Mouse (Mus musculus) neural tube, embryonic 12.5 days (tissue): Measurements from ENCODE around the gene Pofut2. TPM values are rescaled to one million over a fixed set of nuclear protein-coding genes. Genes with fewer than 3 reads are reported as not detected.
A peak's percentile ranks its signal among the peaks of the same experiment; 100 is the strongest.

Experiments
- ATAC-seq: fragments of 200-750 bp; cut with Nextera tagmentation; 2 replicates; pipeline ENCODE4 v1.8.0; 2017; ENCODE audit warnings: low read depth, mild to moderate bottlenecking, moderate TSS enrichment, moderate library complexity; ENCODE audit not compliant: low FRiP score
- H3K27ac ChIP-seq: fragments of 300-500 bp; sonication (generic); 2 replicates; pipeline ENCODE4 v1.5.1; 2016
- H3K27me3 ChIP-seq: fragments of 300-500 bp; sonication (generic); replicated peaks from 2 replicates; pipeline ENCODE4 v1.6.1; 2016; ENCODE audit warnings: mild to moderate bottlenecking
- H3K36me3 ChIP-seq: fragments of 300-500 bp; sonication (generic); 2 replicates; pipeline ENCODE4 v1.6.1; 2016; ENCODE audit warnings: mild to moderate bottlenecking
- H3K4me1 ChIP-seq: fragments of 300-500 bp; sonication (generic); 2 replicates; pipeline ENCODE4 v1.6.1; 2016
- H3K4me2 ChIP-seq: fragments of 300-500 bp; sonication (generic); replicated peaks from 2 replicates; pipeline ENCODE4 v1.6.1; 2016; ENCODE audit warnings: mild to moderate bottlenecking
- H3K4me3 ChIP-seq: fragments of 300-500 bp; sonication (generic); 2 replicates; pipeline ENCODE4 v1.5.1; 2016
- H3K9ac ChIP-seq: fragments of 300-500 bp; sonication (generic); 2 replicates; pipeline ENCODE4 v1.6.1; 2016; ENCODE audit warnings: mild to moderate bottlenecking
- H3K9me3 ChIP-seq: fragments of 300-500 bp; sonication (generic); 2 replicates; pipeline ENCODE4 v1.6.1; 2016; ENCODE audit warnings: mild to moderate bottlenecking
- WGBS: fragments of 180-500 bp; shearing (Covaris S2); methylation state at CpG from one replicate; pipeline ENCODE4 v1.1.7; 2016; 5-methylcytosine and 5-hydroxymethylcytosine counted together
- polyA plus RNA-seq: library from polyadenylated mRNA; unstranded; fragments of >200 nt; fragmentation: Nextera tagmentation; extraction: Ambion mirVana; gene quantifications from 2 replicates; pipeline ENCODE4 v1.2.1, GENCODE M21; 2016

The Pofut2 gene
- polyA plus RNA-seq, 1 experiment from 2014 or later, result 69.3 TPM

GRCm38 (mm10) chr10:77288639-77289195 lies 29.7 kb downstream of the Pofut2 start:
- Histone ChIP-seq H3K27ac (no peak overlapping the region), H3K4me3 (no peak overlapping the region), H3K4me2 (no peak overlapping the region), H3K36me3 (no peaks in the 10 kb centered on the region), H3K9me3 (no peaks in the 10 kb centered on the region), H3K27me3 (no peaks in the 10 kb centered on the region), H3K9ac (no peak overlapping the region), H3K4me1 (peaks cover 9% of the 10 kb centered on the region; the same call in 1 of the 2 replicates)
- no peak for ATAC-seq
- WGBS, result 72% methylated on average over 5 of the region's 5 CpGs

- H3K27me3 ChIP-seq, result no peaks in the 10 kb centered on the region
- no peak overlapping the region for H3K4me2 ChIP-seq
- no peaks in the 10 kb centered on the region for H3K36me3 ChIP-seq
- ATAC-seq, result no peak
- no peak overlapping the region for H3K4me3 ChIP-seq
- H3K9ac ChIP-seq, result no peak overlapping the region
- WGBS, result 90% methylated on average over 8 of the region's 8 CpGs
- H3K27ac ChIP-seq, result no peak overlapping the region
- no peaks in the 10 kb centered on the region for H3K9me3 ChIP-seq
- H3K4me1 ChIP-seq, result 0 out of 2 replicates have a peak, but pooled peaks cover under 1% of the 10 kb centered on the region
Observed at GRCm38 (mm10) chr10:77289559-77289958, 30.5 kb downstream of the Pofut2 start.

- WGBS, result 81% methylated on average over 17 of the region's 17 CpGs
- Histone ChIP-seq H3K4me3 (no peak overlapping the region), H3K9ac (no peak overlapping the region)
Observed at GRCm38 (mm10) chr10:77290624-77291366, 31.8 kb downstream of the Pofut2 start.

GRCm38 (mm10) chr10:77294691-77295090 lies 35.7 kb downstream of the Pofut2 start:
- no peak for ATAC-seq
- Histone ChIP-seq H3K9ac (no peak overlapping the region), H3K4me3 (no peak overlapping the region), H3K36me3 (0 out of 2 replicates have a peak, but pooled peaks cover 3% of the 10 kb centered on the region), H3K4me2 (no peak overlapping the region), H3K27ac (no peak overlapping the region), H3K27me3 (no peaks in the 10 kb centered on the region), H3K9me3 (no peaks in the 10 kb centered on the region), H3K4me1 (no peaks in the 10 kb centered on the region)
- 90% methylated on average over 12 of the region's 12 CpGs for WGBS

More at GRCm38 (mm10) chr10:77290624-77291366, 31.8 kb downstream of the Pofut2 start:
- Histone ChIP-seq H3K27ac (no peak overlapping the region), H3K4me1 (no peaks in the 10 kb centered on the region), H3K4me2 (no peak overlapping the region), H3K36me3 (0 out of 2 replicates have a peak, but pooled peaks cover 3% of the 10 kb centered on the region), H3K27me3 (no peaks in the 10 kb centered on the region), H3K9me3 (no peaks in the 10 kb centered on the region)
- ATAC-seq, result no peak

GRCm38 (mm10) chr10:77298621-77299020 lies 39.6 kb downstream of the Pofut2 start:
- Histone ChIP-seq H3K4me3 (no peak overlapping the region), H3K9me3 (no peaks in the 10 kb centered on the region), H3K4me2 (no peak overlapping the region), H3K27ac (no peak overlapping the region), H3K4me1 (no peaks in the 10 kb centered on the region), H3K27me3 (no peaks in the 10 kb centered on the region), H3K36me3 (peaks cover 3% of the 10 kb centered on the region; the same call in 1 of the 2 replicates), H3K9ac (no peak overlapping the region)
- WGBS, result 85% methylated on average over 8 of the region's 8 CpGs
- no peak for ATAC-seq

- no peak overlapping the region for H3K9ac ChIP-seq
- H3K9me3 ChIP-seq, result no peaks in the 10 kb centered on the region
- no peak for ATAC-seq
- peaks cover 3% of the 10 kb centered on the region; the same call in 1 of the 2 replicates for H3K36me3 ChIP-seq
- H3K4me1 ChIP-seq, result no peaks in the 10 kb centered on the region
- no peak overlapping the region for H3K4me2 ChIP-seq
- no peak overlapping the region for H3K27ac ChIP-seq
- H3K4me3 ChIP-seq, result no peak overlapping the region
- 71% methylated on average over 2 of the region's 2 CpGs for WGBS
- no peaks in the 10 kb centered on the region for H3K27me3 ChIP-seq
Observed at GRCm38 (mm10) chr10:77299194-77299593, 40.2 kb downstream of the Pofut2 start.

GRCm38 (mm10) chr10:77300237-77300933 lies 41.4 kb downstream of the Pofut2 start:
- Histone ChIP-seq H3K9me3 (no peaks in the 10 kb centered on the region), H3K27ac (no peak overlapping the region), H3K9ac (no peak overlapping the region), H3K27me3 (no peaks in the 10 kb centered on the region), H3K4me2 (no peak overlapping the region), H3K4me1 (no peaks in the 10 kb centered on the region; the same call in 1 of the 2 replicates), H3K36me3 (no peaks in the 10 kb centered on the region; the same call in 1 of the 2 replicates), H3K4me3 (no peak overlapping the region)
- ATAC-seq, result no peak
- 87% methylated on average over 8 of the region's 8 CpGs for WGBS

GRCm38 (mm10) chr10:77300934-77301297 lies 41.9 kb downstream of the Pofut2 start:
- H3K36me3 ChIP-seq, result no peaks in the 10 kb centered on the region; the same call in 1 of the 2 replicates
- H3K4me3 ChIP-seq, result no peak overlapping the region
- 81% methylated on average over 4 of the region's 4 CpGs for WGBS
- no peaks in the 10 kb centered on the region for H3K9me3 ChIP-seq
- H3K4me2 ChIP-seq, result no peak overlapping the region
- ATAC-seq, result no peak
- H3K9ac ChIP-seq, result no peak overlapping the region
- H3K27me3 ChIP-seq, result no peaks in the 10 kb centered on the region
- H3K27ac ChIP-seq, result no peak overlapping the region
- no peaks in the 10 kb centered on the region; the same call in 1 of the 2 replicates for H3K4me1 ChIP-seq

- Histone ChIP-seq H3K27ac (no peak overlapping the region), H3K4me3 (no peak overlapping the region)
- 84% methylated on average over 3 of the region's 3 CpGs for WGBS
Observed at GRCm38 (mm10) chr10:77304362-77304761, 45.3 kb downstream of the Pofut2 start.

GRCm38 (mm10) chr10:77304840-77305533 lies 46.0 kb downstream of the Pofut2 start:
- Histone ChIP-seq H3K27ac (no peak overlapping the region), H3K36me3 (no peaks in the 10 kb centered on the region; the same call in 1 of the 2 replicates), H3K4me2 (no peak overlapping the region), H3K9ac (no peak overlapping the region), H3K9me3 (no peaks in the 10 kb centered on the region), H3K4me3 (no peak overlapping the region), H3K4me1 (no peaks in the 10 kb centered on the region; the same call in 1 of the 2 replicates), H3K27me3 (no peaks in the 10 kb centered on the region)
- ATAC-seq, result 0 out of 2 replicates have a peak, but pooled peaks have one; percentile 29
- WGBS, result 49% methylated on average over 4 of the region's 4 CpGs

More at GRCm38 (mm10) chr10:77304362-77304761, 45.3 kb downstream of the Pofut2 start:
- H3K4me1 ChIP-seq, result no peaks in the 10 kb centered on the region; the same call in 1 of the 2 replicates
- no peaks in the 10 kb centered on the region for H3K9me3 ChIP-seq
- no peak overlapping the region for H3K9ac ChIP-seq
- no peaks in the 10 kb centered on the region; the same call in 1 of the 2 replicates for H3K36me3 ChIP-seq
- no peaks in the 10 kb centered on the region for H3K27me3 ChIP-seq
- no peak for ATAC-seq
- no peak overlapping the region for H3K4me2 ChIP-seq

GRCm38 (mm10) chr10:77305766-77306165 lies 46.7 kb downstream of the Pofut2 start:
- peaks cover 2% of the 10 kb centered on the region; the same call in 1 of the 2 replicates for H3K36me3 ChIP-seq
- no peak for ATAC-seq
- H3K4me1 ChIP-seq, result no peaks in the 10 kb centered on the region; the same call in 1 of the 2 replicates
- 84% methylated on average over 8 of the region's 8 CpGs for WGBS
- H3K27me3 ChIP-seq, result no peaks in the 10 kb centered on the region
- no peak overlapping the region for H3K4me3 ChIP-seq
- H3K4me2 ChIP-seq, result no peak overlapping the region
- no peak overlapping the region for H3K9ac ChIP-seq
- no peaks in the 10 kb centered on the region for H3K9me3 ChIP-seq
- no peak overlapping the region for H3K27ac ChIP-seq
